Mouse (Mus musculus): Measurements from ENCODE around the gene Egfl8. TPM values are rescaled to one million over a fixed set of nuclear protein-coding genes. Genes with fewer than 3 reads are reported as not detected.

Gene Egfl8
- polyA plus RNA-seq, 1 experiment: 0.16 TPM

GRCm38 (mm10) chr17:34639461-34640255, 23.9 kb upstream of the Egfl8 start:
- TF ChIP-seq REST (IDR thresholded peaks at IDR 0.05; ENCODE audit: insufficient read depth, insufficient read length) (no peak), MYOG (IDR thresholded peaks at IDR 0.05; ENCODE audit: control insufficient read depth in 1 of 3, insufficient read depth in 1 of 3, insufficient read length in 2 of 3, low read depth in 2 of 3) (no peak)
- no peaks in the 10 kb centered on the region for H3K36me3 ChIP-seq (ENCODE audit: control insufficient read depth, insufficient read depth)
- H3K27me3 ChIP-seq (ENCODE audit: control insufficient read depth, insufficient read depth, insufficient read length): no peaks in the 10 kb centered on the region
- no peaks in the 10 kb centered on the region for H3K79me2 ChIP-seq (ENCODE audit: control insufficient read depth, insufficient read depth)
- H3ac ChIP-seq (ENCODE audit: control insufficient read depth, insufficient read length): no peak overlapping the region
- peak overlapping the region; percentile 65 for H3K4me2 ChIP-seq (ENCODE audit: low read depth)
- H3K4me3 ChIP-seq: no peak overlapping the region

- no peak overlapping the region for H3K4me3 ChIP-seq
- H3K36me3 ChIP-seq (ENCODE audit: control insufficient read depth, insufficient read depth): no peaks in the 10 kb centered on the region
- TF ChIP-seq MYOD1 (IDR thresholded peaks at IDR 0.05; ENCODE audit: control insufficient read depth in 1 of 3, insufficient read length in 2 of 3, low read depth in 2 of 3) (no peak), MYOG (IDR thresholded peaks at IDR 0.05; ENCODE audit: control insufficient read depth in 1 of 3, insufficient read depth in 1 of 3, insufficient read length in 2 of 3, low read depth in 2 of 3) (no peak), E2F4 (IDR thresholded peaks at IDR 0.05; ENCODE audit: insufficient read depth) (no peak), TCF12 (IDR thresholded peaks at IDR 0.05; ENCODE audit: insufficient read depth, poor library complexity, severe bottlenecking) (no peak), MAX (IDR thresholded peaks at IDR 0.05; ENCODE audit: low read depth) (no peak)
- H3K4me2 ChIP-seq (ENCODE audit: low read depth): peak overlapping the region; percentile 12
- H3K27me3 ChIP-seq (ENCODE audit: control insufficient read depth, insufficient read depth, insufficient read length): peaks cover 18% of the 10 kb centered on the region
- H3ac ChIP-seq (ENCODE audit: control insufficient read depth, insufficient read length): no peak overlapping the region
- no peaks in the 10 kb centered on the region for H3K79me2 ChIP-seq (ENCODE audit: control insufficient read depth, insufficient read depth)
Measured at GRCm38 (mm10) chr17:34637459-34637858, 21.7 kb upstream of the Egfl8 start.

DNA sequence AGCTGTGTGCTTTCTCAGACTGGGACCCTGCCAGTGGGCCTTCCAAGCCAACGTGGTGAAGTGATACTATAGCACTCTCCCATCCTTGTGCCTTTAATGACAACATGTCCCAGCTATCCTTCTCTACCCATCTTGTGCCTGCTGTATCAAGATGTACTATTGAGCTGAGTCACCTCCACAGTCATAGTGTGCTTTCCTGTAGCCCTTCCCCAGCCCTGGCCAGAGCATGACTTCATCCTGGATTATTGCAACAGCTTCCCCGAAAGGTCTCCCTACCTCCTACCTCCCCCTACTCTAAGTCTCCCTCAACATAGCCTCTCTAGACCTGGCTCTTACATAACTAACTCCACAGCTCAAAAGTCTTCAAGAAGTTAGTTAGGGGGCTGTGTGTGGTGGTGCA, 19.9 kb upstream of the Egfl8 start:
- Histone ChIP-seq H3K4me2 (ENCODE audit: low read depth) (no peak overlapping the region), H3K36me3 (ENCODE audit: control insufficient read depth, insufficient read depth) (no peaks in the 10 kb centered on the region), H3K79me2 (ENCODE audit: control insufficient read depth, insufficient read depth) (no peaks in the 10 kb centered on the region), H3K4me3 (no peak overlapping the region), H3ac (ENCODE audit: control insufficient read depth, insufficient read length) (no peak overlapping the region), H3K27me3 (ENCODE audit: control insufficient read depth, insufficient read depth, insufficient read length) (peaks cover 36% of the 10 kb centered on the region)
- TF ChIP-seq POLR2AphosphoS2 (IDR thresholded peaks at IDR 0.05; ENCODE audit: insufficient read length, low read depth) (no peak), CEBPB (IDR thresholded peaks at IDR 0.05; ENCODE audit: insufficient read depth, poor library complexity, severe bottlenecking) (0 out of 2 replicates have a peak, but pooled peaks have one; percentile 15)

GRCm38 (mm10) chr17:34632261-34632691, 16.5 kb upstream of the Egfl8 start:
- no peak for TF ChIP-seq E2F4 (IDR thresholded peaks at IDR 0.05; ENCODE audit: insufficient read depth)
- no peak for TF ChIP-seq MYOG (IDR thresholded peaks at IDR 0.05; ENCODE audit: control insufficient read depth in 1 of 3, insufficient read depth in 1 of 3, insufficient read length in 2 of 3, low read depth in 2 of 3)
- TF ChIP-seq USF1 (IDR thresholded peaks at IDR 0.05; ENCODE audit: low read depth): no peak
- TF ChIP-seq MYOD1 (IDR thresholded peaks at IDR 0.05; ENCODE audit: control insufficient read depth in 1 of 3, insufficient read length in 2 of 3, low read depth in 2 of 3): no peak
- no peak for TF ChIP-seq CEBPB (IDR thresholded peaks at IDR 0.05; ENCODE audit: insufficient read depth, poor library complexity, severe bottlenecking)
- TF ChIP-seq MAX (IDR thresholded peaks at IDR 0.05; ENCODE audit: low read depth): no peak
- no peak for TF ChIP-seq REST (IDR thresholded peaks at IDR 0.05; ENCODE audit: insufficient read depth, insufficient read length)
- no peak for TF ChIP-seq SRF (IDR thresholded peaks at IDR 0.05; ENCODE audit: control insufficient read depth, insufficient read length, low read depth)
- TF ChIP-seq TCF12 (IDR thresholded peaks at IDR 0.05; ENCODE audit: insufficient read depth, poor library complexity, severe bottlenecking): no peak
- no peak for TF ChIP-seq POLR2AphosphoS2 (IDR thresholded peaks at IDR 0.05; ENCODE audit: insufficient read length, low read depth)
- no peak for TF ChIP-seq TCF3 (IDR thresholded peaks at IDR 0.05; ENCODE audit: insufficient read length, low read depth)
- peaks cover 45% of the 10 kb centered on the region for H3K27me3 ChIP-seq (ENCODE audit: control insufficient read depth, insufficient read depth, insufficient read length)
- no peaks in the 10 kb centered on the region for H3K36me3 ChIP-seq (ENCODE audit: control insufficient read depth, insufficient read depth)
- no peak overlapping the region for H3K4me2 ChIP-seq (ENCODE audit: low read depth)
- no peak overlapping the region for H3ac ChIP-seq (ENCODE audit: control insufficient read depth, insufficient read length)
- no peaks in the 10 kb centered on the region for H3K79me2 ChIP-seq (ENCODE audit: control insufficient read depth, insufficient read depth)
- no peak overlapping the region for H3K4me3 ChIP-seq

GRCm38 (mm10) chr17:34631647-34632046, 15.9 kb upstream of the Egfl8 start:
- peaks cover 45% of the 10 kb centered on the region for H3K27me3 ChIP-seq (ENCODE audit: control insufficient read depth, insufficient read depth, insufficient read length)
- no peak overlapping the region for H3K4me3 ChIP-seq

More at GRCm38 (mm10) chr17:34631647-34632046, 15.9 kb upstream of the Egfl8 start:
- Histone ChIP-seq H3K4me2 (ENCODE audit: low read depth) (no peak overlapping the region), H3K36me3 (ENCODE audit: control insufficient read depth, insufficient read depth) (no peaks in the 10 kb centered on the region), H3K79me2 (ENCODE audit: control insufficient read depth, insufficient read depth) (no peaks in the 10 kb centered on the region), H3ac (ENCODE audit: control insufficient read depth, insufficient read length) (no peak overlapping the region)
- TF ChIP-seq TCF3 (IDR thresholded peaks at IDR 0.05; ENCODE audit: insufficient read length, low read depth) (no peak), POLR2AphosphoS2 (IDR thresholded peaks at IDR 0.05; ENCODE audit: insufficient read length, low read depth) (no peak), REST (IDR thresholded peaks at IDR 0.05; ENCODE audit: insufficient read depth, insufficient read length) (no peak), MAX (IDR thresholded peaks at IDR 0.05; ENCODE audit: low read depth) (no peak), SRF (IDR thresholded peaks at IDR 0.05; ENCODE audit: control insufficient read depth, insufficient read length, low read depth) (no peak), MYOG (IDR thresholded peaks at IDR 0.05; ENCODE audit: control insufficient read depth in 1 of 3, insufficient read depth in 1 of 3, insufficient read length in 2 of 3, low read depth in 2 of 3) (no peak), TCF12 (IDR thresholded peaks at IDR 0.05; ENCODE audit: insufficient read depth, poor library complexity, severe bottlenecking) (no peak), E2F4 (IDR thresholded peaks at IDR 0.05; ENCODE audit: insufficient read depth) (no peak), MYOD1 (IDR thresholded peaks at IDR 0.05; ENCODE audit: control insufficient read depth in 1 of 3, insufficient read length in 2 of 3, low read depth in 2 of 3) (no peak), CEBPB (IDR thresholded peaks at IDR 0.05; ENCODE audit: insufficient read depth, poor library complexity, severe bottlenecking) (no peak), USF1 (IDR thresholded peaks at IDR 0.05; ENCODE audit: low read depth) (no peak), POLR2A (IDR thresholded peaks at IDR 0.05; ENCODE audit: insufficient read length, low read depth) (no peak)

All from myocyte (in vitro differentiated cells).